Mouse (Mus musculus): ENCODE results near the gene 1700022I11Rik.

DNA sequence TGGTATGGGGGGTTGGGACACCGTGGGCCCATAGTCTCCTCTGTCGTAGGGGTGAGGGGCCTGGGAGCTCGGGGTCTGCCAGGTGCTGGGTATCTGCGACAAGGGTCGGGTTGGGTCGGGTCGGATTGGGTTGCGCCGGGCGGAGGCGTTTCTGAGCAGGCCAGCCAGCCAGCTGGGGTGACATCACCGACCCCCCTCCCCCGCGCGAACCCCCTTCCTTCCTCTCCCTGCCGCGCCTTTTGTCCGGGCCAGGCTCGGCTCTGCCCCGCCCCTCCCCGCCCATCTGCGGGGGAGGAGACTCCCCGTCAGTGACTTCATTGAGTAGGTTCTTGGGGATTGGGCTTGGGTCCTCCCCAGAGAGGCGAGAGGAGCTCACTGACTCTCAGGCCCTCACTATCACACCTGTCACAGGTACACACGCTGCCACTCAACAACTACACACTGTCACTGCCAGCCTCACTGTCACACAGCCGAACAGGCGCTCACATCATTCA is 19.3 kb upstream of the 1700022I11Rik start:
- TF ChIP-seq CTCF (IDR thresholded peaks at IDR 0.05; ENCODE audit: borderline replicate concordance, control insufficient read depth, extremely low read depth, insufficient read depth, low read length, poor library complexity) (no peak), POLR2A (IDR thresholded peaks at IDR 0.05; ENCODE audit: control insufficient read depth, extremely low read depth, insufficient read depth, low read length, poor library complexity) (peak; percentile 20)
